Mouse (Mus musculus): ENCODE results near the gene Ttll7. TPM values are rescaled to one million over a fixed set of nuclear protein-coding genes. Genes with fewer than 3 reads are reported as not detected.

The Ttll7 gene
- 2.3 and 2.7 TPM in 2 replicates for polyA plus RNA-seq (2015; fragmentation: Nextera tagmentation; extraction: Ambion mirVana)

GRCm38 (mm10) chr3:146851966-146852891 lies at the start of gene Ttll7:
Gene Ttll7 (plus strand): TSS chr3:146852367.

GRCm38 (mm10) chr3:146812901-146813393 lies 39.2 kb upstream of the Ttll7 start, which contains the start of gene Prkacb:
Gene Prkacb (minus strand): TSS chr3:146812990.

Other genes starting within 250 kb of the Ttll7 start
- gene Dnase2b, start 236.8 kb upstream of the Ttll7 start, polyA plus RNA-seq (2015; fragmentation: Nextera tagmentation; extraction: Ambion mirVana): not detected in 2 replicates
- not detected in 2 replicates for gene 4930503B20Rik, start 201.1 kb upstream of the Ttll7 start, polyA plus RNA-seq (2015; fragmentation: Nextera tagmentation; extraction: Ambion mirVana)
- 0.14 and 0.25 TPM in 2 replicates for gene Samd13, start 166.8 kb upstream of the Ttll7 start, polyA plus RNA-seq (2015; fragmentation: Nextera tagmentation; extraction: Ambion mirVana)
- 71.5 and 84.0 TPM in 2 replicates for gene Prkacb, start 39.4 kb upstream of the Ttll7 start, polyA plus RNA-seq (2015; fragmentation: Nextera tagmentation; extraction: Ambion mirVana)